Mouse (Mus musculus): ENCODE results near the gene Rab11b.
"Not testable (repeated sequence)": the region's sequence is repeated elsewhere in the genome, so short reads cannot be mapped to it uniquely, and the experiment has no call there.

The Rab11b gene

GRCm38 (mm10) chr17:33771617-33772016 lies 11.3 kb upstream of the Rab11b start:
- DNase-seq (ENCODE audit: low spot score): no peak

GRCm38 (mm10) chr17:33766389-33766788 lies 6.1 kb upstream of the Rab11b start:
- DNase-seq (ENCODE audit: low spot score): no peak

- peak; percentile 68 for DNase-seq (ENCODE audit: low spot score)
Observed at GRCm38 (mm10) chr17:33759767-33760254, 519 bp downstream of the Rab11b start.

- DNase-seq (ENCODE audit: low spot score): no peak
Observed at GRCm38 (mm10) chr17:33757231-33757630, 3.1 kb downstream of the Rab11b start.

GRCm38 (mm10) chr17:33756108-33756790 lies 4.1 kb downstream of the Rab11b start:
- no peak for DNase-seq (ENCODE audit: low spot score)

- DNase-seq (ENCODE audit: low spot score): no peak
Observed at GRCm38 (mm10) chr17:33755418-33756107, 4.8 kb downstream of the Rab11b start.

GRCm38 (mm10) chr17:33754656-33755055 lies 5.7 kb downstream of the Rab11b start:
- DNase-seq (ENCODE audit: low spot score): no peak

GRCm38 (mm10) chr17:33752297-33752696 lies 8.0 kb downstream of the Rab11b start:
- DNase-seq (ENCODE audit: low spot score): no peak

- no peak for DNase-seq (ENCODE audit: low spot score)
Observed at GRCm38 (mm10) chr17:33751181-33751580, 9.1 kb downstream of the Rab11b start.

GRCm38 (mm10) chr17:33749451-33749850 lies 10.9 kb downstream of the Rab11b start:
- no peak for DNase-seq (ENCODE audit: low spot score)

- no peak for DNase-seq (ENCODE audit: low spot score)
Observed at GRCm38 (mm10) chr17:33746011-33746410, 14.3 kb downstream of the Rab11b start.

- no peak for DNase-seq (ENCODE audit: low spot score)
Observed at GRCm38 (mm10) chr17:33744686-33745384, 15.5 kb downstream of the Rab11b start.

- no peak for DNase-seq (ENCODE audit: low spot score)
Observed at GRCm38 (mm10) chr17:33742420-33742819, 17.9 kb downstream of the Rab11b start.

- DNase-seq (ENCODE audit: low spot score): not testable (repeated sequence)
Observed at GRCm38 (mm10) chr17:33733526-33733925, 26.8 kb downstream of the Rab11b start.

- DNase-seq (ENCODE audit: low spot score): not testable (repeated sequence)
Observed at GRCm38 (mm10) chr17:33732556-33733083, 27.7 kb downstream of the Rab11b start.

GRCm38 (mm10) chr17:33729215-33729614 lies 31.1 kb downstream of the Rab11b start:
- DNase-seq (ENCODE audit: low spot score): no peak

GRCm38 (mm10) chr17:33728396-33728795 lies 31.9 kb downstream of the Rab11b start:
- DNase-seq (ENCODE audit: low spot score): no peak

- DNase-seq (ENCODE audit: low spot score): no peak
Observed at GRCm38 (mm10) chr17:33719736-33720378, 40.5 kb downstream of the Rab11b start.

- no peak for DNase-seq (ENCODE audit: low spot score)
Observed at GRCm38 (mm10) chr17:33718944-33719725, 41.2 kb downstream of the Rab11b start.

GRCm38 (mm10) chr17:33718384-33718881 lies 41.9 kb downstream of the Rab11b start, which contains the start of gene March2:
Gene March2, minus strand, starts transcription at chr17:33718670.
- DNase-seq (ENCODE audit: low spot score): peak; percentile 95

GRCm38 (mm10) chr17:33717982-33718381 lies 42.3 kb downstream of the Rab11b start:
- DNase-seq (ENCODE audit: low spot score): no peak

Data from layer of hippocampus, adult 9-10 months (tissue).